Mouse (Mus musculus) midbrain, embryonic 13.5 days (tissue): Measurements from ENCODE around the gene Phldb2. TPM values are rescaled to one million over a fixed set of nuclear protein-coding genes. Genes with fewer than 3 reads are reported as not detected.

Source experiments
- ATAC-seq: fragments of 200-750 bp; cut with Nextera tagmentation; 2 replicates; pipeline ENCODE4 v1.8.0; 2017; ENCODE audit warnings: mild to moderate bottlenecking, moderate TSS enrichment, moderate library complexity
- H3K27ac ChIP-seq: fragments of 300-500 bp; sonication (generic); 2 replicates; pipeline ENCODE4 v1.5.1; 2015; ENCODE audit warnings: inconsistent platforms, mild to moderate bottlenecking, moderate library complexity
- H3K27me3 ChIP-seq: fragments of 300-500 bp; sonication (generic); 2 replicates; pipeline ENCODE4 v1.6.1; 2015; ENCODE audit warnings: mild to moderate bottlenecking, inconsistent platforms
- H3K36me3 ChIP-seq: fragments of 300-500 bp; sonication (generic); 2 replicates; pipeline ENCODE4 v1.6.1; 2015; ENCODE audit warnings: mild to moderate bottlenecking, inconsistent platforms
- H3K4me1 ChIP-seq: fragments of 300-500 bp; sonication (generic); replicated peaks from 2 replicates; pipeline ENCODE4 v1.6.1; 2015; ENCODE audit warnings: inconsistent platforms
- H3K4me2 ChIP-seq: fragments of 300-500 bp; sonication (generic); replicated peaks from 2 replicates; pipeline ENCODE4 v1.6.1; 2015; ENCODE audit warnings: moderate library complexity, mild to moderate bottlenecking, inconsistent platforms
- H3K4me3 ChIP-seq: fragments of 300-500 bp; sonication (generic); replicated peaks from 2 replicates; pipeline ENCODE4 v1.5.1; 2015; ENCODE audit warnings: mild to moderate bottlenecking, inconsistent platforms
- H3K9ac ChIP-seq: fragments of 300-500 bp; sonication (generic); replicated peaks from 2 replicates; pipeline ENCODE4 v1.6.1; 2015; ENCODE audit warnings: mild to moderate bottlenecking, inconsistent platforms
- H3K9me3 ChIP-seq: fragments of 300-500 bp; sonication (generic); 2 replicates; pipeline ENCODE4 v1.6.1; 2016; ENCODE audit warnings: mild to moderate bottlenecking, inconsistent platforms
- WGBS: fragments of 180-500 bp; shearing (Covaris S2); methylation state at CpG from one replicate; pipeline ENCODE4 v1.1.7; 2015; 5-methylcytosine and 5-hydroxymethylcytosine counted together
- polyA plus RNA-seq: library from polyadenylated mRNA; unstranded; fragments of >200 nt; fragmentation: Nextera tagmentation; extraction: Ambion mirVana; gene quantifications from 2 replicates; pipeline ENCODE4 v1.2.1, GENCODE M21; 2015

Gene Phldb2
- polyA plus RNA-seq, 1 experiment from 2014 or later = 12.1 TPM

- 87% methylated on average over 5 of the region's 5 CpGs for WGBS
- H3K27me3 ChIP-seq = no peaks in the 10 kb centered on the region
- no peak overlapping the region for H3K27ac ChIP-seq
- H3K9ac ChIP-seq = no peak overlapping the region
- ATAC-seq = no peak
- no peak overlapping the region for H3K4me3 ChIP-seq
- H3K9me3 ChIP-seq = no peaks in the 10 kb centered on the region
- H3K36me3 ChIP-seq = peaks cover 35% of the 10 kb centered on the region
- H3K4me1 ChIP-seq = peaks cover 11% of the 10 kb centered on the region
- H3K4me2 ChIP-seq = no peak overlapping the region
These were observed 224.2 kb downstream of the Phldb2 start for GRCm38 (mm10) chr16:45729163-45729562.

GRCm38 (mm10) chr16:45724742-45725102, 228.7 kb downstream of the Phldb2 start:
- peak overlapping the region; percentile 64 for H3K4me2 ChIP-seq
- H3K4me3 ChIP-seq = peak overlapping the region; percentile 62
- peak overlapping the region; percentile 87 for H3K9ac ChIP-seq
- WGBS = 0% methylated on average over 10 of the region's 10 CpGs
- H3K27me3 ChIP-seq = no peaks in the 10 kb centered on the region
- H3K27ac ChIP-seq = peak overlapping the region; percentile 98
- ATAC-seq = peak; percentile 83
- H3K36me3 ChIP-seq = peaks cover 28% of the 10 kb centered on the region
- no peaks in the 10 kb centered on the region for H3K9me3 ChIP-seq
- H3K4me1 ChIP-seq = peaks cover 45% of the 10 kb centered on the region

- Histone ChIP-seq H3K27ac (peak within 1 kb of the TSS; percentile 98), H3K36me3 (peaks cover 28% of the 10 kb centered on the region), H3K4me2 (peak within 1 kb of the TSS; percentile 64), H3K9ac (peak within 1 kb of the TSS; percentile 87), H3K9me3 (no peaks in the 10 kb centered on the region), H3K4me1 (peaks cover 50% of the 10 kb centered on the region), H3K27me3 (no peaks in the 10 kb centered on the region), H3K4me3 (peak within 1 kb of the TSS; percentile 62)
- peak; percentile 94 for ATAC-seq
- under 1% methylated on average over 30 of the region's 30 CpGs for WGBS
These were observed 229.2 kb downstream of the Phldb2 start, which contains the start of gene Tagln3 for GRCm38 (mm10) chr16:45724061-45724741. Gene Tagln3, minus strand, starts transcription at chr16:45724608.

- H3K27me3 ChIP-seq = no peaks in the 10 kb centered on the region
- H3K9ac ChIP-seq = peak overlapping the region; percentile 87
- peak overlapping the region; percentile 98 for H3K27ac ChIP-seq
- peak; percentile 53 for ATAC-seq
- 26% methylated on average over 6 of the region's 6 CpGs for WGBS
- H3K9me3 ChIP-seq = no peaks in the 10 kb centered on the region
- H3K36me3 ChIP-seq = peaks cover 36% of the 10 kb centered on the region
- H3K4me3 ChIP-seq = peak overlapping the region; percentile 62
- H3K4me2 ChIP-seq = peak overlapping the region; percentile 64
- peaks cover 51% of the 10 kb centered on the region for H3K4me1 ChIP-seq
These were observed 230.1 kb downstream of the Phldb2 start for GRCm38 (mm10) chr16:45723172-45723901.

- WGBS = 44% methylated on average over 3 of the region's 3 CpGs
- no peaks in the 10 kb centered on the region for H3K27me3 ChIP-seq
- ATAC-seq = no peak
- peaks cover 51% of the 10 kb centered on the region for H3K4me1 ChIP-seq
- H3K9ac ChIP-seq = peak overlapping the region; percentile 87
- H3K4me2 ChIP-seq = peak overlapping the region; percentile 64
- peak overlapping the region; percentile 98 for H3K27ac ChIP-seq
- H3K4me3 ChIP-seq = peak overlapping the region; percentile 62
- H3K36me3 ChIP-seq = peaks cover 43% of the 10 kb centered on the region
- no peaks in the 10 kb centered on the region for H3K9me3 ChIP-seq
These were observed 230.9 kb downstream of the Phldb2 start for GRCm38 (mm10) chr16:45722460-45722951.

- Histone ChIP-seq H3K36me3 (peaks cover 64% of the 10 kb centered on the region), H3K27ac (no peak overlapping the region), H3K9me3 (no peaks in the 10 kb centered on the region), H3K4me3 (peak overlapping the region; percentile 62; the same call in 1 of the 2 replicates), H3K4me2 (peak overlapping the region; percentile 64), H3K9ac (peak overlapping the region; percentile 16; the same call in 1 of the 2 replicates), H3K27me3 (no peaks in the 10 kb centered on the region), H3K4me1 (peaks cover 44% of the 10 kb centered on the region)
- 93% methylated on average over 10 of the region's 10 CpGs for WGBS
- ATAC-seq = no peak
These were observed 233.3 kb downstream of the Phldb2 start for GRCm38 (mm10) chr16:45720022-45720630.

- H3K36me3 ChIP-seq = peaks cover 81% of the 10 kb centered on the region
- H3K27ac ChIP-seq = no peak overlapping the region; the same call in 1 of the 2 replicates
- H3K9ac ChIP-seq = no peak overlapping the region
- H3K4me3 ChIP-seq = no peak overlapping the region
- no peaks in the 10 kb centered on the region for H3K9me3 ChIP-seq
- H3K4me1 ChIP-seq = peaks cover 49% of the 10 kb centered on the region
- H3K4me2 ChIP-seq = no peak overlapping the region
- 96% methylated on average over 4 of the region's 4 CpGs for WGBS
- no peak for ATAC-seq
- no peaks in the 10 kb centered on the region for H3K27me3 ChIP-seq
These were observed 235.1 kb downstream of the Phldb2 start for GRCm38 (mm10) chr16:45718296-45718695.

- Histone ChIP-seq H3K9me3 (no peaks in the 10 kb centered on the region), H3K27ac (no peak overlapping the region), H3K4me2 (no peak overlapping the region), H3K36me3 (peaks cover 83% of the 10 kb centered on the region), H3K9ac (no peak overlapping the region), H3K4me3 (no peak overlapping the region), H3K27me3 (no peaks in the 10 kb centered on the region), H3K4me1 (peaks cover 20% of the 10 kb centered on the region)
- no peak for ATAC-seq
- WGBS = 88% methylated on average over 5 of the region's 5 CpGs
These were observed 238.8 kb downstream of the Phldb2 start for GRCm38 (mm10) chr16:45714489-45715150.

- 95% methylated on average over 1 of the region's 1 CpGs for WGBS
- H3K4me1 ChIP-seq = peaks cover 15% of the 10 kb centered on the region; the same call in 1 of the 2 replicates
These were observed 239.5 kb downstream of the Phldb2 start for GRCm38 (mm10) chr16:45713878-45714277.

GRCm38 (mm10) chr16:45713261-45713660, 240.1 kb downstream of the Phldb2 start:
- Histone ChIP-seq H3K9ac (no peak overlapping the region), H3K4me1 (peaks cover 15% of the 10 kb centered on the region; the same call in 1 of the 2 replicates), H3K4me3 (no peak overlapping the region), H3K4me2 (no peak overlapping the region), H3K36me3 (peaks cover 79% of the 10 kb centered on the region), H3K27me3 (no peaks in the 10 kb centered on the region), H3K27ac (no peak overlapping the region), H3K9me3 (no peaks in the 10 kb centered on the region)
- WGBS = 76% methylated on average over 5 of the region's 5 CpGs
- no peak for ATAC-seq

More at GRCm38 (mm10) chr16:45713878-45714277, 239.5 kb downstream of the Phldb2 start:
- no peak overlapping the region for H3K4me3 ChIP-seq
- H3K27ac ChIP-seq = no peak overlapping the region
- H3K36me3 ChIP-seq = peaks cover 80% of the 10 kb centered on the region
- H3K9me3 ChIP-seq = no peaks in the 10 kb centered on the region
- no peak overlapping the region for H3K4me2 ChIP-seq
- no peaks in the 10 kb centered on the region for H3K27me3 ChIP-seq
- no peak overlapping the region for H3K9ac ChIP-seq
- no peak for ATAC-seq

- Histone ChIP-seq H3K36me3 (peaks cover 61% of the 10 kb centered on the region), H3K4me2 (no peak overlapping the region), H3K4me1 (peaks cover 15% of the 10 kb centered on the region; the same call in 1 of the 2 replicates), H3K27me3 (no peaks in the 10 kb centered on the region), H3K9me3 (no peaks in the 10 kb centered on the region), H3K27ac (no peak overlapping the region), H3K4me3 (no peak overlapping the region), H3K9ac (no peak overlapping the region)
- WGBS = 74% methylated on average over 7 of the region's 7 CpGs
- ATAC-seq = peak; percentile 32
These were observed 242.1 kb downstream of the Phldb2 start for GRCm38 (mm10) chr16:45711263-45711662.
